Mouse (Mus musculus) retina, postnatal 1 day (tissue): ENCODE measurements at regions not wholly inside any gene's neighbourhood (a gene's known extent, or its start where the extent isn't known, plus 50 kb on each side); places are given as distances from the start of the nearest gene placed in this dataset.
A peak's percentile ranks its signal among the peaks of the same experiment; 100 is the strongest.

Source experiments
- DNase-seq: peaks from one replicate; pipeline ENCODE4 v3.0.0-alpha.2; 2012

GRCm38 (mm10) chr4:89000855-89001254 is 120.9 kb upstream of the Ifne start:
- DNase-seq = no peak

DNA sequence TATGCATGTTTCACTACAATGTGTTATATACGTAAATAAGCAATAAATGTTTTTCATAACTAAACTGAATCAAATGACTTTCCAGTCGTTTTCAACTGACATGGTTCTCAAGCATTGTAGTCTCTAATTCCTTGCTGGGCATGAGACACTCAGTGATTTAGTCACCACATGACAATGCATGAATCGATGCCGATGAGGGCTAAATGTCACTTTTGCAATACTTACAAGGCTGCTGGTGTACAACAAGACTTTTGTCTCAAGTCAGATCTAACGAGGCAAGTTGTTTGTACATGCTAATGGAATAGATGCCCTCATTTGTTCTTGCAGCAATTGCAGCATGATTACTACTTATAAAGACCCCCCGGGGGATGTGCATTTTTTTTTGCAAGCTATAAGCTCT is 120.2 kb upstream of the Ifne start:
- DNase-seq = no peak

GRCm38 (mm10) chr4:88998286-88998685 is 118.3 kb upstream of the Ifne start:
- DNase-seq = peak; percentile 6

GRCm38 (mm10) chr4:88995129-88995919 is 115.3 kb upstream of the Ifne start:
- DNase-seq = no peak

DNA sequence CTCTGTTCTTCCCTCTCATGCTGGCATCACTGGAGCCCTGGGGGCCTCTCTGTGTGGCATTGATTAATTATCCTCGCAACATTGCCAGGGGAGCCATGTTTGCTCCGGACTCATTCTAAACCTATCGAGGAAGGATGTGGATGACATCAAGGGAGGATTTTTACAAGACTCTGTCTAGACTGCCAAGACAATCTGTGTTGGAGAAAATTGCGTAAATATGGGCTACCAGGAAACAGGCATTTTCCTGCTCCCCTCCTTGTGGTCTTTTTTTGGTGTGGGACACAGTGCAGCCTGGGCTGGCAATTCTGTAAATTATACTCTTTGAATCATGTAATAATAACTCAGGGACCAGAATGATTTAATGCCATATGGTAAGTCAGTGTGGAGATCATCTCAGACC is 114.5 kb upstream of the Ifne start:
- no peak for DNase-seq

DNA sequence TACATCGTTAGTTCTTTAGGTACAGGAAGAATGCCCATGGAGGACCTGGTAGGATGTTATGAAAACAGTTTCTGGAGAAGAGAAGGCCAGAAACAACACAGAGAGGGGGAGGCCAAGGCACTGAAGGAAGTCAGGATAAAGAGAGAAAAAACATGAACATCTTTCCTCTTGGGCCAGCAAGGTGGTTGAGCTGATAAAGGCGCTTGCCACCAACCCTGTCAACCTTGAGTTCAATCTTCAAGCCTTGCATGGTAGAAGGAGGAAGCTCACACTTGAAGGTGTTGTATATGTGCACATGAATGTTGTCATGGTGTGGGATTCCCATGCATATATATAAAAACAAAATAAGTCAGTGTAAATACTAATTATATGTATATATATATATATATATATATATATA is 112.5 kb upstream of the Ifne start:
- no peak for DNase-seq

DNA sequence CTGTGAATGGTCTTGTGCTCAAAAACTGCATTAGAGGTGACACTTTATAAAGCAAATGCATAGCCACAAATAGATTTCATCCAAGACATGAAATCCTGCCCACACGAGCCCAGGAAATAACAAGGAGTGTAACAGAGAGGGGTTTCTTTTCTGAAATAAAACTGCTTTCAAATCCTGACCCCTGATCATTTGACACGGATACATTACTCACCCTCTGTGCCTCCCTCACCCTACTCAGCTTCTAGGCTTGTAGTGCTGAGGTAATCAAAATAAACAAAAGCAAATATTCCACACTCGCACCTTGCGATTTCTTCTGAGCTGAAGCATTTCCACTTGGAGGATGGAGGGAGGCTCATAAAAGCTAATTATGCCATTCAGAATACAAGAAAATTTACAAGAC is 108.4 kb upstream of the Ifne start:
- no peak for DNase-seq

- DNase-seq = no peak
Observed at GRCm38 (mm10) chr4:88987103-88987502, 107.1 kb upstream of the Ifne start.

DNA sequence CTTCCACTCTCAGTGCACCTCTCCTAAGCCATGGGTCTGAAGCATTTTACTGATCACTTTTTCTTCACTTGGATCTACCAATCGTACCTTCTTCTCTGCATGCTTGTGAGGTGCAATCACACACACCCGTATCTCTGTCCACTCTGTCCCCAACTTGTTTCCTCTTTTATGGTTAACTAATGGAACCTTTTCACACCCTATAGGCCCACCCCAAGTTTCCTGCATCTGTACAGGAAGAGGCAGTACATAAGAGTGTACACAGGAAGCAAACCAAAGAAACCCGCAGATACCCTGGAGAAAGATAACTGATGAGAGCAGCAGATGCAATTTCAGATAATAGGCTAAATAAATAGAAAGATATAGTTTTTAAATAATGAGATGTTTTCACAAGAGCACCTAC is 102.5 kb upstream of the Ifne start:
- DNase-seq = no peak

GRCm38 (mm10) chr4:88977099-88977888 is 97.3 kb upstream of the Ifne start:
- DNase-seq = no peak

DNA sequence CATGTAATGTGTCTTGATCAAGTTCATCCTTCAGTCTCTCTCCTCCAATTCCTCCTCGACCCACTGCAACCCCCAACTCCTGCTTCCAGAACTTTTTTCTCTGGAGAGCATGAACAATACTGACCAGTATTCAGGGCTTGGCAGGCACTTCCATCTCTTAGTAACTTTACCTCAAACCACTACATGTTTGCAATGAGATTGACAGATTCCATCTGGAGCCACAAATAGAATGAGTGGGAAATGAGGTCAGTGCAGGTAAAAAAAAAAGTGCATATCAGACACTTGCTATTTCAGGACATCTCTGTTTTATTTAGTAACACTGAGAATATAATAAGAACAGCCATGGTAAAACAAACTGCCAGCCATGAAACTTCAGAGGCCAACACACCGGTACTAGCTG is 94.5 kb upstream of the Ifne start:
- DNase-seq = no peak

DNA sequence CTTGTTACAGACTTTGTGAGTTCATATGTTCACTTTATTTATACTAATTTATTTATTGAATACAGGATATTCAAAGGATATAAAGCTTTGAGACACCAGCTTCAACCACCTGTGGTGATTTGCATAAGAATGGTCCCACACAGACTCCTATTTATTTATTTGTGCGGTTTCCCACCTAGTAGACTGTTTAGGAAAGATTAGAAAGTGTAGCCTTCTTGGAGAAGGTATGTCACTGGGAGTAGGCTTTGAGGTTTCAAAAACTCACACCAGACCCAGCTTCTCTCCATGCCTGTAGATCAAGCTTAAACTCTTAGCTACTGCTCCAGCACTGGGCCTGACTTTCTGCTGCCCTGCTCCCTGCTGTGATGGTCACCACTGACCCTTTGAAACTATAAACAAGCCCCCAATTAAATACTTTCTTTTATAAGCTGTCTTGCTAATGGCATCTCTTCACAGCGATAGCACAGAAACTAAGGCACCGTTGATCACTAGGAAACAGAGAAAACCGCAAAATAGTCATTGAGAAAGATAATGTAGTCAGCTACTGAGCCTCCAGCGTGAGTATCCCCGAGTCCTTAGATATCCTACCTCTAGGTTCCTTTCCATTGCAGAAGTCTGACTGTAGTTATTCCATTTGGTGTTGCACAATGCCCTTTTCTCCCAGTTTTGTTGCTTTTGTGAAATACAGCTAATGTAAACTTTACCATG is 89.3 kb upstream of the Ifne start:
- DNase-seq = no peak

DNA sequence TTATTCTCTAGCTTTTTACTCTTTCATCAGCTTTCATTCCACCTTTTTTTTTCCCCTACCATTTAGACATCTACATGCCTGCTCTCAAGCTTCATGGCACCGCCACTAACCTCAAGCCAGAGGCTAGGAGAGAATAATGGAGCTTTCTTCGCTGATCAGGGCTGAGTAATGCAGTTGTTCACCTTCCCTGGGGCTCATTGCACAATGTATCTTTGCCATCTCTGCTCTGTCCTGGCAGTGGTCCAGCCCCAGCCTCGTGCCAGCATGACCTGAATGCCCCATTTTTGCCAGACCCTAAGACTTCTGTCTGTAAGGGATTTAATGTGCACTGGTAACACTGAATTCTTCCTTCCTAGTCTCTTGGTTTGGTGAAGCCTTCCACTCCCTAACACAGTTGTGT is 79.6 kb upstream of the Ifne start:
- peak; percentile 23 for DNase-seq

GRCm38 (mm10) chr4:88956605-88957004 is 76.6 kb upstream of the Ifne start:
- DNase-seq = no peak

GRCm38 (mm10) chr4:88956151-88956550 is 76.2 kb upstream of the Ifne start:
- no peak for DNase-seq

DNA sequence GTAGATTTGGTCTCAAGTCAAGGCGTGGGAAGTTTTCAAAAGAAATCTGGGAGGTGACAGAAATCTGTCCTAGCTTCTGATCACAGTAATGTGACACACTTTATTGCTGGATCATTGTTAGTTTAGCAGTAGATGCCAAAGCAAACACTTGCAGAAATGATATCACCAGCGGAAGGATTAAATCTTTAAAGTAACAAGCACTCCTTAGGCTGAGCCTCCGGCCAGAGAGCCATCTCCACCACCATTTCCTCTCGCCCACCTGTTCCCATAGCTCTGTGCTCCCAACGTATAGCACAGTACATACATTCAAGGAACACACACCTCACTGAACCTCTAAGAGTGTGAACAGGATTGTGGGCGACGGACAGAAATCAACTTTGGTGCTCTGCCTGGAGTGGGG is 75.6 kb upstream of the Ifne start:
- no peak for DNase-seq

DNA sequence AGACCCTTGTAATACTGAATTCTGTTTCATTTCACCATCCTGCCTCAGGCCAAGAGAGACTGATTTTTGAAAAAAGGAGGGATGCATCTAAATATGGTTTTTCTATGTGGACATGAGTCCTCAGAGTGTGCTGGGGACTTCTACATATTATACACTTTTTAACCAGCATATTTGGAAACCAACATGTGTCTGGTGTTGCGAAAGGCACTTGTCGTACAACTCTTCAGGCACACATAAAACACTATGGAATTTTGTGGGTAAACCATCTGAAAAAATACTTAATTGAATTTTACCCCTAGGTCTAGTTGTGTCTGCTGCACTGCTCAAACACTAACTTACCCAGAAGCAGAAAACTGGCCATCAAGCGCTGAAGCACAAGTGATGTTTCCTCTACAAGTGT is 74.0 kb upstream of the Ifne start:
- DNase-seq = no peak

GRCm38 (mm10) chr4:88951034-88951336 is 71.0 kb upstream of the Ifne start:
- no peak for DNase-seq

GRCm38 (mm10) chr4:88950181-88951033 is 70.4 kb upstream of the Ifne start:
- peak; percentile 30 for DNase-seq

GRCm38 (mm10) chr4:88948027-88948859 is 68.2 kb upstream of the Ifne start:
- no peak for DNase-seq

DNA sequence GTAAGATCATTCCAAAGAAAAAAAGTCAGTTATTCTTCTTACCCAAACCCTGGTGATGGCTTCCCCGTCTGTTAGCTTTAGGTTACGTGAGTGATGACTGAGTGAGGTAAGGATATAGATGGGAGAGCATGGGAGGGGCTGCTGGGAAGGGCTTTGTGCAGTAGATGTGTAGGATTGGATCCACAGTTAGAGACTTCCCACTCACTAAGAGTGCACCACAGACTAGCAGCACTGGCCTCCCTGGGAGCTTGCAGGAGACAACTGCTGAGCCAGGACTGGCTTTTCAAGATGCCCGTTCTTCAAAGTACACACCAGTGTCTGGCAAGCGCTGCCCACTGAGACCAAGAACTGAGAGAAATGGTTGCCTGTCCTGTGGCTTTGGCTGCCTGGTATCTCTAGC is 62.0 kb upstream of the Ifne start:
- no peak for DNase-seq

- no peak for DNase-seq
Observed at GRCm38 (mm10) chr4:88940670-88941069, 60.7 kb upstream of the Ifne start.
